Comparison of ENCODE assay signal across 31 mouse cellular contexts in the genomic region with DNA sequence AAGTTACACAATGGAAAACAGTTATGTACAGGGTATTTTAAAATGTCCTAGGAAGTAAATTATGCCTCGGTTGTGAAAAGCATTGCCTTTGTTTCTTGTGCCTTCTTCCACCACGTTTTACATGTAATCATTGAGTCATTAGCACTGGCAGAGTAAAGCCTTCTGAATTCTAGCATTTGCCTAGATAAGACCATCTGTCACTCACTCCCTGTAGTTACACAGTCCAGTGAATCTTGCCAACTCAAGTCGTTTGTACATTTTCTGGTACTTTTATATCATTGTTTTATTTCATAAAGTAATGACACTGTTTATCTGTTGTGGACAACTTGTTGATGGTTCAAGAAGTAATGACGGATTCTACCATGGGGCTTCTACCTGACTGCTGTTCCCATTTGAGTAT. TPM values are rescaled to one million over a fixed set of nuclear protein-coding genes. Genes with fewer than 3 reads are reported as not detected.
DNase-seq lines count a peak whose midpoint lies in the region; ATAC-seq and TF ChIP-seq lines count a peak whose summit lies in the region.
"Had no signal": no experiment of that assay in that cellular context is flagged by ENCODE, and none has a peak within 500 bp of the region (broad histone marks: within the 10 kb centered on the region; RNA-seq: fewer than 3 reads in every experiment).

No protein-coding gene starts in this region.

- no peaks in the 10 kb centered on the region for H3K4me1 ChIP-seq in forebrain, embryonic 16.5 days (replicated peaks; ENCODE audit: control insufficient read depth, insufficient read depth, low read length)
- H3K4me1 ChIP-seq in forebrain, embryonic 13.5 days = no peaks in the 10 kb centered on the region
- H3K4me1 ChIP-seq in ES-Bruce4 (ENCODE audit: control insufficient read depth, insufficient read depth, low read length) = peaks cover 5% of the 10 kb centered on the region
- no peaks in the 10 kb centered on the region; the same call in 1 of the 2 replicates for H3K4me1 ChIP-seq in neural tube, embryonic 15.5 days
- H3K4me1 ChIP-seq: embryonic facial prominence, embryonic 10.5 days; embryonic facial prominence, embryonic 13.5 days; heart, embryonic 10.5 days had no signal

- ATAC-seq in forebrain, embryonic 16.5 days = no peak
- ATAC-seq in forebrain, embryonic 13.5 days = no peak
- ATAC-seq in megakaryocyte-erythroid progenitor cell, adult 5-6 weeks (replicated peaks; ENCODE audit: low FRiP score, low TSS enrichment, poor library complexity, severe bottlenecking) = peak; percentile 74
- no peak for ATAC-seq in neural tube, embryonic 15.5 days (ENCODE audit: low FRiP score)
- ATAC-seq: CD4-positive, CD25-positive, alpha-beta regulatory T cell, adult 4 months; hindbrain, postnatal 0 days; inflammation-experienced regulatory T-cells, adult 6 months; intestine, embryonic 16.5 days had no signal

- H3K9me3 ChIP-seq in forebrain, embryonic 16.5 days (ENCODE audit: control insufficient read depth, low read length) = no peaks in the 10 kb centered on the region
- H3K9me3 ChIP-seq in forebrain, embryonic 13.5 days (replicated peaks) = no peaks in the 10 kb centered on the region
- H3K9me3 ChIP-seq in ES-Bruce4 (replicated peaks; ENCODE audit: control insufficient read depth, insufficient read depth, low read length, poor library complexity, severe bottlenecking) = no peaks in the 10 kb centered on the region
- no peaks in the 10 kb centered on the region for H3K9me3 ChIP-seq in neural tube, embryonic 15.5 days (replicated peaks)
- H3K9me3 ChIP-seq: embryonic facial prominence, embryonic 10.5 days; embryonic facial prominence, embryonic 13.5 days; G1E; heart, embryonic 10.5 days; heart, embryonic 13.5 days had no signal

- 55% methylated on average over 4 of the region's 4 CpGs for WGBS in forebrain, embryonic 16.5 days
- 71% methylated on average over 4 of the region's 4 CpGs for WGBS in forebrain, embryonic 13.5 days
- WGBS in neural tube, embryonic 15.5 days = 75% methylated on average over 4 of the region's 4 CpGs

- no peak overlapping the region for H3K4me2 ChIP-seq in forebrain, embryonic 16.5 days (ENCODE audit: low read length)
- H3K4me2 ChIP-seq in forebrain, embryonic 13.5 days = no peak overlapping the region
- no peak overlapping the region for H3K4me2 ChIP-seq in neural tube, embryonic 15.5 days
- H3K4me2 ChIP-seq: embryonic facial prominence, embryonic 13.5 days; heart, embryonic 13.5 days; hindbrain, embryonic 14.5 days had no signal

- no peak for TF ChIP-seq CTCF in ES-Bruce4 (IDR thresholded peaks at IDR 0.05; ENCODE audit: low read depth, low read length)

- peak overlapping the region; percentile 8; the same call in 1 of the 2 replicates for H3K27ac ChIP-seq in forebrain, embryonic 16.5 days (ENCODE audit: low read length)
- H3K27ac ChIP-seq in forebrain, embryonic 13.5 days = no peak overlapping the region
- H3K27ac ChIP-seq in ES-Bruce4 (ENCODE audit: insufficient read depth, low read length) = peak overlapping the region; percentile 78; the same call in 1 of the 2 replicates
- no peak overlapping the region for H3K27ac ChIP-seq in neural tube, embryonic 15.5 days (replicated peaks)
- H3K27ac ChIP-seq: embryonic facial prominence, embryonic 10.5 days; embryonic facial prominence, embryonic 13.5 days; heart, adult 2 months; heart, embryonic 10.5 days; heart, embryonic 13.5 days; hindbrain, embryonic 14.5 days; hindbrain, postnatal 0 days had no signal

- peaks cover 3% of the 10 kb centered on the region; the same call in 1 of the 2 replicates for H3K36me3 ChIP-seq in forebrain, embryonic 16.5 days (ENCODE audit: control insufficient read depth, insufficient read depth)
- H3K36me3 ChIP-seq in forebrain, embryonic 13.5 days (ENCODE audit: poor library complexity, severe bottlenecking) = peaks cover 71% of the 10 kb centered on the region
- H3K36me3 ChIP-seq in ES-Bruce4 (ENCODE audit: control insufficient read depth, insufficient read depth, low read length, poor library complexity, severe bottlenecking) = peaks cover 22% of the 10 kb centered on the region
- peaks cover 41% of the 10 kb centered on the region for H3K36me3 ChIP-seq in neural tube, embryonic 15.5 days

- TF ChIP-seq EP300 in ES-Bruce4 (IDR thresholded peaks at IDR 0.05; ENCODE audit: insufficient read depth, low read depth, low read length) = no peak

- H3K27me3 ChIP-seq in forebrain, embryonic 16.5 days (replicated peaks; ENCODE audit: control insufficient read depth, insufficient read depth, low read length) = no peaks in the 10 kb centered on the region
- H3K27me3 ChIP-seq in forebrain, embryonic 13.5 days = no peaks in the 10 kb centered on the region
- H3K27me3 ChIP-seq in ES-Bruce4 (ENCODE audit: control insufficient read depth, insufficient read depth, low read length, poor library complexity, severe bottlenecking) = no peaks in the 10 kb centered on the region
- no peaks in the 10 kb centered on the region for H3K27me3 ChIP-seq in neural tube, embryonic 15.5 days (replicated peaks)
- H3K27me3 ChIP-seq: embryonic facial prominence, embryonic 13.5 days; heart, embryonic 13.5 days had no signal

- no peak overlapping the region for H3K4me3 ChIP-seq in forebrain, embryonic 16.5 days (replicated peaks; ENCODE audit: low read length)
- H3K4me3 ChIP-seq in forebrain, embryonic 13.5 days = no peak overlapping the region
- no peak overlapping the region for H3K4me3 ChIP-seq in ES-Bruce4 (ENCODE audit: low read depth, low read length)
- H3K4me3 ChIP-seq in neural tube, embryonic 15.5 days (replicated peaks) = no peak overlapping the region
- H3K4me3 ChIP-seq: embryonic facial prominence, embryonic 10.5 days; embryonic facial prominence, embryonic 13.5 days; erythroblast, embryonic 14.5 days; heart, adult 2 months; heart, embryonic 10.5 days; heart, embryonic 13.5 days had no signal

- TF ChIP-seq POLR2A in ES-Bruce4 (IDR thresholded peaks at IDR 0.05; ENCODE audit: insufficient read depth, low read length) = no peak

- peak; percentile 44 for DNase-seq in brain, adult 2 months (ENCODE audit: low read depth, low spot score)
- no peak for DNase-seq in neural tube, embryonic 10.5 days (ENCODE audit: extremely low spot score, low spot score)
- DNase-seq: adrenal gland, adult 8-10 months; adrenal gland, postnatal 25 days; cerebellum, adult 11-12 months; cerebellum, adult 8-10 months; cerebellum, postnatal 10 days; cerebellum, postnatal 36 days; embryo, embryonic 11 days; gastrocnemius, postnatal 36 days; heart, adult 2 months; heart, postnatal 14 days; heart, postnatal 4 days; kidney, adult 18-20 months had no signal

- H3K9ac ChIP-seq in forebrain, embryonic 16.5 days (replicated peaks; ENCODE audit: low read depth, low read length) = no peak overlapping the region
- no peak overlapping the region for H3K9ac ChIP-seq in forebrain, embryonic 13.5 days
- no peak overlapping the region for H3K9ac ChIP-seq in ES-Bruce4 (ENCODE audit: low read depth, poor library complexity, severe bottlenecking)
- H3K9ac ChIP-seq in neural tube, embryonic 15.5 days (replicated peaks) = no peak overlapping the region
- H3K9ac ChIP-seq: embryonic facial prominence, embryonic 13.5 days; heart, embryonic 13.5 days; hindbrain, embryonic 14.5 days had no signal

RNA-seq across cellular contexts. Expression of gene Tefm, which starts 7.2 kb away (rescaled TPM):
- 24.9 and 27.2 TPM in 2 replicates for polyA plus RNA-seq in forebrain, embryonic 16.5 days (2015; fragmentation: Nextera tagmentation; extraction: Ambion mirVana)
- 29.6 and 30.0 TPM in 2 replicates for polyA plus RNA-seq in forebrain, embryonic 13.5 days (2015; fragmentation: Nextera tagmentation; extraction: Ambion mirVana)
- polyA plus RNA-seq in ES-Bruce4 (2011; ENCODE audit: insufficient read depth, insufficient read length, low read depth, missing spikeins) = 31.2 and 37.3 TPM in 2 replicates
- 23.4 and 30.9 TPM in 2 replicates for total RNA-seq in megakaryocyte-erythroid progenitor cell, adult 5-6 weeks (2014; fragmentation: Nextera tagmentation)
- 19.0 and 22.6 TPM in 2 replicates for total RNA-seq in megakaryocyte-erythroid progenitor cell, adult 5-6 weeks (2017)
- 21.9 and 26.3 TPM in 2 replicates for polyA plus RNA-seq in neural tube, embryonic 15.5 days (2015; fragmentation: Nextera tagmentation; extraction: Ambion mirVana)
- polyA plus RNA-seq: erythroblast, embryonic 14.5 days had no signal

RNA-seq across cellular contexts. Expression of gene Adap2, which starts 19.2 kb away (rescaled TPM):
- polyA plus RNA-seq in forebrain, embryonic 16.5 days (2015; fragmentation: Nextera tagmentation; extraction: Ambion mirVana) = 2.9 and 3.0 TPM in 2 replicates
- 1.8 and 2.2 TPM in 2 replicates for polyA plus RNA-seq in forebrain, embryonic 13.5 days (2015; fragmentation: Nextera tagmentation; extraction: Ambion mirVana)
- 3.4 and 3.5 TPM in 2 replicates for polyA plus RNA-seq in ES-Bruce4 (2011; ENCODE audit: insufficient read depth, insufficient read length, low read depth, missing spikeins)
- total RNA-seq in megakaryocyte-erythroid progenitor cell, adult 5-6 weeks (2014; fragmentation: Nextera tagmentation) = not detected in 2 replicates
- 0.23 TPM in 1 of 2 replicates, not detected in the other for total RNA-seq in megakaryocyte-erythroid progenitor cell, adult 5-6 weeks (2017)
- 3.4 and 4.1 TPM in 2 replicates for polyA plus RNA-seq in neural tube, embryonic 15.5 days (2015; fragmentation: Nextera tagmentation; extraction: Ambion mirVana)
- total RNA-seq: G1E; granulocyte monocyte progenitor cell, adult 5-6 weeks had no signal
- polyA plus RNA-seq: erythroblast, embryonic 14.5 days; G1E had no signal

RNA-seq across cellular contexts. Expression of gene Atad5, which starts 45.5 kb away (rescaled TPM):
- polyA plus RNA-seq in forebrain, embryonic 16.5 days (2015; fragmentation: Nextera tagmentation; extraction: Ambion mirVana) = 8.2 and 8.3 TPM in 2 replicates
- 13.2 and 14.0 TPM in 2 replicates for polyA plus RNA-seq in forebrain, embryonic 13.5 days (2015; fragmentation: Nextera tagmentation; extraction: Ambion mirVana)
- 25.0 and 26.6 TPM in 2 replicates for polyA plus RNA-seq in ES-Bruce4 (2011; ENCODE audit: insufficient read depth, insufficient read length, low read depth, missing spikeins)
- total RNA-seq in megakaryocyte-erythroid progenitor cell, adult 5-6 weeks (2014; fragmentation: Nextera tagmentation) = 42.8 and 42.9 TPM in 2 replicates
- 49.8 and 50.6 TPM in 2 replicates for total RNA-seq in megakaryocyte-erythroid progenitor cell, adult 5-6 weeks (2017)
- polyA plus RNA-seq in neural tube, embryonic 15.5 days (2015; fragmentation: Nextera tagmentation; extraction: Ambion mirVana) = 3.5 and 6.2 TPM in 2 replicates

RNA-seq across cellular contexts. Expression of gene Rnf135, which starts 48.9 kb away (rescaled TPM):
- 3.1 and 3.4 TPM in 2 replicates for polyA plus RNA-seq in forebrain, embryonic 16.5 days (2015; fragmentation: Nextera tagmentation; extraction: Ambion mirVana)
- 2.6 and 3.0 TPM in 2 replicates for polyA plus RNA-seq in forebrain, embryonic 13.5 days (2015; fragmentation: Nextera tagmentation; extraction: Ambion mirVana)
- 4.5 and 5.3 TPM in 2 replicates for polyA plus RNA-seq in ES-Bruce4 (2011; ENCODE audit: insufficient read depth, insufficient read length, low read depth, missing spikeins)
- total RNA-seq in megakaryocyte-erythroid progenitor cell, adult 5-6 weeks (2014; fragmentation: Nextera tagmentation) = 7.1 and 9.1 TPM in 2 replicates
- total RNA-seq in megakaryocyte-erythroid progenitor cell, adult 5-6 weeks (2017) = 5.0 TPM in 2 replicates
- 2.9 and 6.2 TPM in 2 replicates for polyA plus RNA-seq in neural tube, embryonic 15.5 days (2015; fragmentation: Nextera tagmentation; extraction: Ambion mirVana)

RNA-seq across cellular contexts. Expression of gene Crlf3, which starts 54.0 kb away (rescaled TPM):
- 15.8 and 22.0 TPM in 2 replicates for polyA plus RNA-seq in forebrain, embryonic 16.5 days (2015; fragmentation: Nextera tagmentation; extraction: Ambion mirVana)
- 24.1 and 24.8 TPM in 2 replicates for polyA plus RNA-seq in forebrain, embryonic 13.5 days (2015; fragmentation: Nextera tagmentation; extraction: Ambion mirVana)
- polyA plus RNA-seq in ES-Bruce4 (2011; ENCODE audit: insufficient read depth, insufficient read length, low read depth, missing spikeins) = 50.9 and 59.1 TPM in 2 replicates
- total RNA-seq in megakaryocyte-erythroid progenitor cell, adult 5-6 weeks (2014; fragmentation: Nextera tagmentation) = 28.4 and 42.0 TPM in 2 replicates
- total RNA-seq in megakaryocyte-erythroid progenitor cell, adult 5-6 weeks (2017) = 46.9 and 50.6 TPM in 2 replicates
- 14.3 and 27.7 TPM in 2 replicates for polyA plus RNA-seq in neural tube, embryonic 15.5 days (2015; fragmentation: Nextera tagmentation; extraction: Ambion mirVana)

Comparison
In these comparisons a context has a peak if more than half of its experiments do, and no peak if none do; other contexts are left out.
1. H3K27ac ChIP-seq: peak in forebrain, embryonic 16.5 days (single experiment) and ES-Bruce4 (single experiment); none in forebrain, embryonic 13.5 days (single experiment) and neural tube, embryonic 15.5 days (single experiment).